Mouse (Mus musculus): ENCODE data around the gene C2cd2. TPM values are rescaled to one million over a fixed set of nuclear protein-coding genes. Genes with fewer than 3 reads are reported as not detected.
A peak's percentile ranks its signal among the peaks of the same experiment; 100 is the strongest.

C2cd2 gene
- total RNA-seq, 2 experiments from 2014 or later, result 9.8 to 17.7 TPM

- ATAC-seq (replicated peaks; ENCODE audit: poor library complexity), result no peak
These were observed 64.9 kb downstream of the C2cd2 start for GRCm38 (mm10) chr16:97897346-97898024.

GRCm38 (mm10) chr16:97887762-97888161 is 74.6 kb downstream of the C2cd2 start:
- peak; percentile 17; the same call in 1 of the 2 replicates for ATAC-seq (replicated peaks; ENCODE audit: poor library complexity)

- ATAC-seq (replicated peaks; ENCODE audit: poor library complexity), result no peak
These were observed 78.7 kb downstream of the C2cd2 start for GRCm38 (mm10) chr16:97883696-97884095.

GRCm38 (mm10) chr16:97882891-97883290 is 79.5 kb downstream of the C2cd2 start:
- no peak for ATAC-seq (replicated peaks; ENCODE audit: poor library complexity)

- peak; percentile 95 for ATAC-seq (replicated peaks; ENCODE audit: poor library complexity)
These were observed 83.3 kb downstream of the C2cd2 start for GRCm38 (mm10) chr16:97879134-97879533.

- no peak for ATAC-seq (replicated peaks; ENCODE audit: poor library complexity)
These were observed 84.9 kb downstream of the C2cd2 start for GRCm38 (mm10) chr16:97877502-97877901.

- no peak for ATAC-seq (replicated peaks; ENCODE audit: poor library complexity)
These were observed 87.3 kb downstream of the C2cd2 start for GRCm38 (mm10) chr16:97875101-97875500.

- ATAC-seq (replicated peaks; ENCODE audit: poor library complexity), result no peak
These were observed 88.0 kb downstream of the C2cd2 start for GRCm38 (mm10) chr16:97874376-97874775.

- no peak for ATAC-seq (replicated peaks; ENCODE audit: poor library complexity)
These were observed 89.7 kb downstream of the C2cd2 start for GRCm38 (mm10) chr16:97872657-97873056.

GRCm38 (mm10) chr16:97869193-97870102 is 93.0 kb downstream of the C2cd2 start:
- no peak for ATAC-seq (replicated peaks; ENCODE audit: poor library complexity)

- ATAC-seq (replicated peaks; ENCODE audit: poor library complexity), result no peak
These were observed 98.4 kb downstream of the C2cd2 start for GRCm38 (mm10) chr16:97863932-97864467.

- ATAC-seq (replicated peaks; ENCODE audit: poor library complexity), result no peak
These were observed 106.3 kb downstream of the C2cd2 start for GRCm38 (mm10) chr16:97856050-97856449.

GRCm38 (mm10) chr16:97851741-97852319 is 110.6 kb downstream of the C2cd2 start, which contains the start of gene Prdm15:
Prdm15 (minus strand) TSS chr16:97851850.
- peak; percentile 59 for ATAC-seq (replicated peaks; ENCODE audit: poor library complexity)

GRCm38 (mm10) chr16:97851061-97851740 is 111.2 kb downstream of the C2cd2 start:
- peak; percentile 57 for ATAC-seq (replicated peaks; ENCODE audit: poor library complexity)

- peak; percentile 22 for ATAC-seq (replicated peaks; ENCODE audit: poor library complexity)
These were observed 111.7 kb downstream of the C2cd2 start for GRCm38 (mm10) chr16:97850667-97851060.

GRCm38 (mm10) chr16:97848832-97849231 is 113.6 kb downstream of the C2cd2 start:
- ATAC-seq (replicated peaks; ENCODE audit: poor library complexity), result no peak

GRCm38 (mm10) chr16:97844967-97845937 is 117.1 kb downstream of the C2cd2 start:
- peak; percentile 11; the same call in 1 of the 2 replicates for ATAC-seq (replicated peaks; ENCODE audit: poor library complexity)

GRCm38 (mm10) chr16:97832154-97832553 is 130.2 kb downstream of the C2cd2 start:
- ATAC-seq (replicated peaks; ENCODE audit: poor library complexity), result no peak

GRCm38 (mm10) chr16:97828207-97828606 is 134.2 kb downstream of the C2cd2 start:
- ATAC-seq (replicated peaks; ENCODE audit: poor library complexity), result no peak
